Mouse (Mus musculus) MEL-GATA-1-ER (cell line): ENCODE data around the gene Tesc.

Experiments
- DNase-seq: peaks from one replicate; pipeline ENCODE4 v3.0.0-alpha.2; 2012; ENCODE audit warnings: low read depth; ENCODE audit errors: extremely low read depth

Tesc gene

DNA sequence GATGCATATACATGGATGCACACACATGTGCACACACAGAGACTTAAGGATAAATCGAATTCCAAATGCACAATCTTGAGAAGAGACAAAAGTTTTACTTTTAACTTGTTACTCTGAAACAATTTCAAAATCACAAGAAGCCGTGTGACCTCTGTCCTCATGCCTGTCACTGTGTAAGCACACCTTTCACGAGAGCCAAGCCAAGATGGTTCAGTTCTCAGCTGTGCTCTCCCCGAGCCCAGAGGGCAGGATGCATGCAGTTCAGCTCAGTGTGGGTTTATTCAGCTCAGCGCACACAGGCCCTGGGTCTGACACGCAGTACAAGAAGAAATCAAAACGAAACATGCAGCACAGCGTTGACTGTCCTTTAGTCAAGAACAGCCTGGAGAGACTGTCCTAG is 78.0 kb downstream of the Tesc start:
- no peak for DNase-seq

DNA sequence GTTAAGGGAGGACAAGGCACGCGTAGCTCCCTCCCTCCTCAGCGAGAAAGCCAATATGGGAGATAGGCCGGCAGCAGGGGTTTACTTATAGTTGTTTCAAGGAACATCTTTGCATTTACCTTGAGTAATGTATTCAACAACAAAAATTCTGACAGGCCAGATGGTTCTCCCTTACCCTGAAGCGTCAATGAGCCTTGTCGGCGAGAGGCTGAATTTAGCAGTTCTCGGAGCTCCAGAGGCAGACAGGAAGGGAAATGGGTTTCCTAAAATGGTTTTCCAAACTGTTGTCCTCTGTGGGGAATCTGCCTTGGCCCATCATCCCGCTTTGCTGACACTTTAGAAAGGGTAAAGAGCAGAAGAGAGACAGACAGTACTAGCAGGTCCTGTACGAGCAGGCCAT is 79.1 kb downstream of the Tesc start:
- no peak for DNase-seq

DNA sequence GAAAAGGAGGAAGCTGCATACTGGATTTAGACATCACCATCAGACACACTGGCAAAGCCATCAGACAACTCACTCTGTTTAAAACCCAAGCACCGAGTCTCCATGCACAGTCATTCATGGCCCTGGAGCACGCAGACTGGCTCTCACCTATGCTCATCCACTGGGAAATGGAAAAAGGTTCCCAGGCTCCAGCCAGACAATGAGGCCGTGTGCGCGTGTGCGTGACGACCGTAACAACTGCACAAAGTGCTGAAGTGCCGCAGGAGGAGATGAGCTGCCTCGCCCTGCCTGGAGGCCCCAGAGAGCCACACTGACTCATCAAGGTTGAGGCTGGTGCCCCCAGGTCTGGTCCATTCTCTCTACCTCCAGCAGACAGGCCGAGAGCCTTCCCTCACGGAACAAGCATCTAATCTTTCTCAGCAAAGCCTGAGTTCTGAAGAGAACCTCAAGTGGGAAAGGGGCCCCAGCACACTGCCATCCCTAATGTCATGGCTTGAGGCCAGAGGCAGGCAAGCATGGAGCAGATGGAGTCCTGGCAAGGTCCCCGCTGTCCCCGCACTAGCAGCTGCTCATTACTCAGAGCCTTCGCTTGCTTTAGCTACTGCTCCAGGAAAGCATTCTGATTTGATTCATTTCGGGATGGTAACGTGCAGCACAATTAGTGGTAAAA is 80.7 kb downstream of the Tesc start:
- DNase-seq, result no peak

DNA sequence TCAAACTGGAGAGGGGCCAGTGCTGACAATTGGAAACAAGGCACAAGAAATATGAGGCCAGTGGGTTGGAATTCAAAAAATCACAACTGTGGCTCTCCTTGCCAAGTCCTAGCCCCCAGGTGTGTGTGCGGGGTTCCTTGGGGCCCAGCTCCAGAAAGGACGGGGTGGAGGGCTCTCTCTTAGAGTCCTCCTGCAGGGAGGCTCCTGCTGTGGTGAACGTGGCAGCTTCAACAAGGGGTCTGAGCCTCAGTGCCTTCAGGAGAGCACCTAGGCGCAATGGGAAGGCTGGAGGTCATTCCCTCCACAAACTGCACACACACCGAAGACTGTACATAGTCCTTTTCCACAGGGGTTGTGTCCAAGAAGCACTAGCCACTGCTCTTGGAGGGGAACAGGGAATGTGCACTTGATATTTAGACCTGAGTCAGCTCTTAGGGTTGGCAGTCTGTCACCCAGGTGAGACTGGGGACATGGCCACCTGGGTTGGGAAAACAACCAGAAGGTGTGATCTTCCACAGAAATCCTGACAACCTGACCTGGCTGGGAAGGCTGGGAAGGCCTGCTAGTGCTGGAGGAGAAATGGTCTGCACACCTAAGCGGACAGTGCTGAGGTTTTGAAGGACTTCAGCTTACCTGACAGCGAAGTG is 81.4 kb downstream of the Tesc start:
- DNase-seq, result no peak
